Mouse (Mus musculus) myocyte (in vitro differentiated cells): ENCODE measurements at regions not wholly inside any gene's neighbourhood (a gene's known extent, or its start where the extent isn't known, plus 50 kb on each side); places are given as distances from the start of the nearest gene placed in this dataset.

Source experiments
- MAX ChIP-seq: IDR thresholded peaks from one replicate; pipeline ENCODE4 v1.6.1; 2011; ENCODE audit warnings: low read depth, mild to moderate bottlenecking, control low read depth
- MYOD1 ChIP-seq, 3 experiments: IDR thresholded peaks; one replicate each; pipeline ENCODE4 v1.6.1; 2011; ENCODE audit warnings: control low read depth in 2 of 3, low read depth in 2 of 3, mild to moderate bottlenecking in 2 of 3, moderate library complexity in 1 of 3; ENCODE audit not compliant: insufficient read length in 2 of 3, control insufficient read depth in 1 of 3
- POLR2A ChIP-seq: IDR thresholded peaks from one replicate; pipeline ENCODE4 v1.6.1; 2011; ENCODE audit warnings: low read depth, mild to moderate bottlenecking, control low read depth, moderate library complexity; ENCODE audit not compliant: insufficient read length
- POLR2AphosphoS2 ChIP-seq: IDR thresholded peaks from one replicate; pipeline ENCODE4 v1.6.1; 2011; ENCODE audit warnings: low read depth, control low read depth; ENCODE audit not compliant: insufficient read length
- SRF ChIP-seq: IDR thresholded peaks from one replicate; pipeline ENCODE4 v1.6.1; 2011; ENCODE audit warnings: low read depth; ENCODE audit not compliant: control insufficient read depth, insufficient read length
- TCF12 ChIP-seq: IDR thresholded peaks from one replicate; pipeline ENCODE4 v1.6.1; 2011; ENCODE audit warnings: mild to moderate bottlenecking, control low read depth; ENCODE audit not compliant: poor library complexity, insufficient read depth, severe bottlenecking

- TF ChIP-seq TCF12 (no peak), POLR2A (no peak), MYOD1 (IDR thresholded peaks at IDR 0.05; ENCODE audit: control insufficient read depth in 1 of 3, insufficient read length in 2 of 3, low read depth in 2 of 3) (no peak), MAX (no peak), SRF (no peak), POLR2AphosphoS2 (no peak)
These were observed 90.3 kb downstream of the Spata18 start for GRCm38 (mm10) chr5:73741441-73741840.
